Mouse (Mus musculus) bone marrow macrophage, adult 2 months (primary cell): ENCODE results near the gene Gpr171.

Source experiments
- CTCF ChIP-seq: IDR thresholded peaks from 2 replicates; pipeline ENCODE4 v1.5.1; 2012; ENCODE audit warnings: low read depth, mild to moderate bottlenecking, low read length, moderate library complexity
- POLR2A ChIP-seq: IDR thresholded peaks from 2 replicates; pipeline ENCODE4 v1.6.1; 2012; ENCODE audit warnings: mild to moderate bottlenecking, low read depth, low read length, borderline replicate concordance

GRCm38 (mm10) chr3:59125022-59125421, 23.4 kb upstream of the Gpr171 start:
- TF ChIP-seq CTCF: no peak
- TF ChIP-seq POLR2A: no peak
